Mouse (Mus musculus): ENCODE data around the gene Scyl2.
A peak's percentile ranks its signal among the peaks of the same experiment; 100 is the strongest.

Gene Scyl2

DNA sequence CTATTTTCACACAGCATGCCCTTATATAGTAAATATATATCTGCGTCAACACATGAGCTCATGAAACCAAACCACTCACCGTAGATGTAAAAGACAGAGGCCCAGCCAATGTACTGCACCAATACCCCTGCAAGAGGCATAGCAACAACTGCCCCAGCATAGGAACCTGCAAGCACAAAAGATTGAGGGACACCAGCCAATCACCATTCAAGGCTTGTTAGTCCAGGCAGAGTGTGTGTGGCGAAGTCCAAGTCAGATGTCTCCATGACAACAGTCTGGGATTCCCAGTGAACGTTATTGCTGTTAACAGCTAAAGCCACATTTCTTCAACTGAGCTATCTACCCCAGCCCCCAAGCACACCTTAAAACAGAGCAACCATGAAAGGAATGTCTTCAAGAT, 93.3 kb downstream of the Scyl2 start:
- DNase-seq: peak; percentile 12

DNA sequence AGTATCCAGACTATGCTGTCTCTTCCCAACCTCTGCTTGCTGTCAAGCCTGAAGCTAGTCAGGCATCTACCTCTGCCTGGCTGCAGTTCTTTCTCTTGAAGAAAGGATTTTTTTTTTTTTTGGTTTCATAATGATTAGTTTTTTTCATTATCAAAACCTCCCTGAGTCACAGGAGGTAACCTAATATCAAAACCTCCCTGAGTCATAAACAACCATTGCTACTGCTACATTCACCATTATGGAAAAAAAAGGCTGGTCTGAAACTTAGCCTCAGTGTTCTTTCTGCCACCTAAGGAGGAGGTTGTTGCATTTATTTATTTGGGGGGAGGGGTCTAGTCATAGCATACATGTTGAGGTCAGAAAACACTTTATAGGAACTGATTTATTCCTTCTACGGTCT, 96.2 kb downstream of the Scyl2 start:
- no peak for DNase-seq
